In genomic region chr10:99108431-99108982, GRCm38 (mm10) we compare ENCODE assay signal across 8 mouse cellular contexts. TPM values are rescaled to one million over a fixed set of nuclear protein-coding genes. Genes with fewer than 3 reads are reported as not detected.
A peak's percentile ranks its signal among the peaks of the same experiment; 100 is the strongest.
DNase-seq lines count a peak whose midpoint lies in the region; ATAC-seq lines count a peak whose summit lies in the region.

No protein-coding gene starts in this region.

- peaks cover 10% of the 10 kb centered on the region; the same call in 1 of the 2 replicates for H3K9me3 ChIP-seq in kidney, embryonic 16.5 days (ENCODE audit: low read length)
- H3K9me3 ChIP-seq in hindbrain, embryonic 12.5 days (replicated peaks): no peaks in the 10 kb centered on the region
- H3K9me3 ChIP-seq in midbrain, embryonic 15.5 days: no peaks in the 10 kb centered on the region

- peak overlapping the region; percentile 92 for H3K9ac ChIP-seq in kidney, embryonic 16.5 days (replicated peaks; ENCODE audit: low read length)
- peak overlapping the region; percentile 91 for H3K9ac ChIP-seq in hindbrain, embryonic 12.5 days
- H3K9ac ChIP-seq in midbrain, embryonic 15.5 days: peak overlapping the region; percentile 91

- H3K4me2 ChIP-seq in kidney, embryonic 16.5 days (replicated peaks; ENCODE audit: low read depth, low read length): peak overlapping the region; percentile 98
- H3K4me2 ChIP-seq in hindbrain, embryonic 12.5 days (replicated peaks): peak overlapping the region; percentile 84
- peak overlapping the region; percentile 89 for H3K4me2 ChIP-seq in midbrain, embryonic 15.5 days

- peaks cover 18% of the 10 kb centered on the region for H3K4me1 ChIP-seq in kidney, embryonic 16.5 days (ENCODE audit: insufficient read depth, low read length)
- H3K4me1 ChIP-seq in hindbrain, embryonic 12.5 days: peaks cover 31% of the 10 kb centered on the region
- H3K4me1 ChIP-seq in midbrain, embryonic 15.5 days: peaks cover 38% of the 10 kb centered on the region

- no peaks in the 10 kb centered on the region for H3K27me3 ChIP-seq in kidney, embryonic 16.5 days (ENCODE audit: insufficient read depth, low read length)
- no peaks in the 10 kb centered on the region for H3K27me3 ChIP-seq in hindbrain, embryonic 12.5 days
- no peaks in the 10 kb centered on the region for H3K27me3 ChIP-seq in midbrain, embryonic 15.5 days (replicated peaks)

- no peak for DNase-seq in kidney, adult 9 months
- DNase-seq in ZHBTc4 (ENCODE audit: low read depth, low spot score): peak; percentile 44
- no peak for DNase-seq in cerebellum, postnatal 10 days
- no peak for DNase-seq in kidney, postnatal 36 days
- DNase-seq in lung, postnatal 4 days: no peak

- peak overlapping the region; percentile 89 for H3K4me3 ChIP-seq in kidney, embryonic 16.5 days (ENCODE audit: low read length)
- peak overlapping the region; percentile 92 for H3K4me3 ChIP-seq in hindbrain, embryonic 12.5 days
- peak overlapping the region; percentile 96 for H3K4me3 ChIP-seq in midbrain, embryonic 15.5 days

- 0 out of 2 replicates have a peak, but pooled peaks have one; percentile 7 for ATAC-seq in kidney, embryonic 16.5 days (ENCODE audit: low FRiP score, low TSS enrichment)
- ATAC-seq in hindbrain, embryonic 12.5 days (ENCODE audit: low FRiP score): no peak
- ATAC-seq in midbrain, embryonic 15.5 days (replicated peaks): 0 out of 2 replicates have a peak, but pooled peaks have one; percentile 6

- peaks cover 20% of the 10 kb centered on the region for H3K36me3 ChIP-seq in kidney, embryonic 16.5 days (ENCODE audit: insufficient read depth, low read length)
- H3K36me3 ChIP-seq in hindbrain, embryonic 12.5 days: peaks cover 24% of the 10 kb centered on the region
- H3K36me3 ChIP-seq in midbrain, embryonic 15.5 days (replicated peaks): peaks cover 2% of the 10 kb centered on the region; the same call in 1 of the 2 replicates

- peak overlapping the region; percentile 69; the same call in 1 of the 2 replicates for H3K27ac ChIP-seq in kidney, embryonic 16.5 days (ENCODE audit: low read length)
- H3K27ac ChIP-seq in hindbrain, embryonic 12.5 days: no peak overlapping the region
- 0 out of 2 replicates have a peak overlapping the region, but pooled peaks have one; percentile 50 for H3K27ac ChIP-seq in midbrain, embryonic 15.5 days

- WGBS in kidney, embryonic 16.5 days: 34% methylated on average over 12 of the region's 12 CpGs
- 40% methylated on average over 12 of the region's 12 CpGs for WGBS in hindbrain, embryonic 12.5 days
- WGBS in midbrain, embryonic 15.5 days: 35% methylated on average over 12 of the region's 12 CpGs

RNA-seq across cellular contexts. Expression of gene Galnt4, which starts 0.5 kb away (rescaled TPM):
- 12.2 and 13.2 TPM in 2 replicates for polyA plus RNA-seq in kidney, embryonic 16.5 days (2015; fragmentation: Nextera tagmentation; extraction: Ambion mirVana)
- 6.7 and 7.3 TPM in 2 replicates for polyA plus RNA-seq in hindbrain, embryonic 12.5 days (2016; fragmentation: Nextera tagmentation; extraction: Ambion mirVana)
- polyA plus RNA-seq in midbrain, embryonic 15.5 days (2015; fragmentation: Nextera tagmentation; extraction: Ambion mirVana): 2.7 and 3.0 TPM in 2 replicates

RNA-seq across cellular contexts. Expression of gene Poc1b, which starts 1.7 kb away (rescaled TPM):
- polyA plus RNA-seq in kidney, embryonic 16.5 days (2015; fragmentation: Nextera tagmentation; extraction: Ambion mirVana): 20.6 and 23.9 TPM in 2 replicates
- 20.2 and 21.4 TPM in 2 replicates for polyA plus RNA-seq in hindbrain, embryonic 12.5 days (2016; fragmentation: Nextera tagmentation; extraction: Ambion mirVana)
- polyA plus RNA-seq in midbrain, embryonic 15.5 days (2015; fragmentation: Nextera tagmentation; extraction: Ambion mirVana): 10.9 and 12.1 TPM in 2 replicates

RNA-seq across cellular contexts. Expression of gene Phxr2, which starts 17.6 kb away (rescaled TPM):
- polyA plus RNA-seq in kidney, embryonic 16.5 days (2015; fragmentation: Nextera tagmentation; extraction: Ambion mirVana): not detected in 2 replicates
- 0.18 TPM in 1 of 2 replicates, not detected in the other for polyA plus RNA-seq in hindbrain, embryonic 12.5 days (2016; fragmentation: Nextera tagmentation; extraction: Ambion mirVana)
- not detected in 2 replicates for polyA plus RNA-seq in midbrain, embryonic 15.5 days (2015; fragmentation: Nextera tagmentation; extraction: Ambion mirVana)
